Mouse (Mus musculus) CD8-positive naive resting alpha-beta T cell, adult 2 months (primary cell): ENCODE measurements around the gene Sdsl.

Experiments
- DNase-seq, 2 experiments: peaks; one replicate each; pipeline ENCODE4 v3.0.0; 2022; ENCODE audit warnings: low read depth in 2 of 2, low spot score in 2 of 2

The Sdsl gene

GRCm38 (mm10) chr5:120429692-120430091 lies 42.9 kb downstream of the Sdsl start:
- DNase-seq: no peak

- no peak for DNase-seq
These were observed 43.6 kb downstream of the Sdsl start for GRCm38 (mm10) chr5:120428990-120429389.

GRCm38 (mm10) chr5:120428189-120428838 lies 44.3 kb downstream of the Sdsl start:
- no peak for DNase-seq

- no peak for DNase-seq
These were observed 45.1 kb downstream of the Sdsl start for GRCm38 (mm10) chr5:120427451-120427938.

GRCm38 (mm10) chr5:120426572-120426971 lies 46.0 kb downstream of the Sdsl start:
- DNase-seq: no peak

- DNase-seq: no peak
These were observed 46.9 kb downstream of the Sdsl start for GRCm38 (mm10) chr5:120425711-120426110.

GRCm38 (mm10) chr5:120424657-120425056 lies 48.0 kb downstream of the Sdsl start:
- DNase-seq: no peak

GRCm38 (mm10) chr5:120424039-120424438 lies 48.6 kb downstream of the Sdsl start:
- no peak for DNase-seq

- no peak for DNase-seq
These were observed 52.5 kb downstream of the Sdsl start for GRCm38 (mm10) chr5:120420106-120420505.

- no peak for DNase-seq
These were observed 59.2 kb downstream of the Sdsl start for GRCm38 (mm10) chr5:120413436-120413835.

- no peak for DNase-seq
These were observed 62.9 kb downstream of the Sdsl start for GRCm38 (mm10) chr5:120409385-120410378.

GRCm38 (mm10) chr5:120408933-120409332 lies 63.7 kb downstream of the Sdsl start:
- no peak for DNase-seq
